Mouse (Mus musculus) cortical plate, adult 2 months (tissue): ENCODE results near the gene Fkbp1b.

Experiments used
- CTCF ChIP-seq: fragments of 200-500 bp; IDR thresholded peaks from 2 replicates; pipeline ENCODE4 v1.5.1; 2011; ENCODE audit warnings: mild to moderate bottlenecking, control low read depth, low read length; ENCODE audit not compliant: insufficient read depth; ENCODE audit errors: extremely low read depth
- POLR2A ChIP-seq: fragments of 200-500 bp; IDR thresholded peaks from 2 replicates; pipeline ENCODE4 v1.6.1; 2011; ENCODE audit warnings: mild to moderate bottlenecking, low read length, control low read depth; ENCODE audit not compliant: insufficient read depth; ENCODE audit errors: extremely low read depth

DNA sequence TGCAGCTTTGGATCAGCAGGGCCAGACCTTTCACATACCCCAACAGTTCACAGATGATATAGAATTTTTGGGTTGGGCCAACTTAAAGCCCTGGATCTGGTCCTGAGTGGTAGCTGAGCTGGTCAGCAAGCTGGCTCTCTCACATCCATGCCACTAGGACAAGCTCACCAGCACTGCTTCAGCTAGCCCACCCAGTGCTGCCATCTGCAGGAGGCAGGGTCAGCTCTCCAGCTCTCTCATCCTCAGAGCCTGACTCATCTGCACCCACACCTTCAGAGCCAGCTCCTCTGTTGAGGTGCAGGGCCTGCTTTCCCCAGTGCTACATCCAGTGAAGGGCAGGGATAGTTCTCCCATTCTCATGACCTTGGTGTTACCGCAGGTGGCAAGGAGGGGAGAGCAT lies 47.7 kb downstream of the Fkbp1b start:
- TF ChIP-seq CTCF (peak; percentile 44), POLR2A (no peak)
